Mouse (Mus musculus): Measurements from ENCODE around the gene Fkbp14. TPM values are rescaled to one million over a fixed set of nuclear protein-coding genes. Genes with fewer than 3 reads are reported as not detected.

Fkbp14 gene
- polyA plus RNA-seq, 1 experiment from 2014 or later: 4.3 TPM

GRCm38 (mm10) chr6:54602891-54603290 lies 5.8 kb upstream of the Fkbp14 start:
- H3K27me3 ChIP-seq: no peaks in the 10 kb centered on the region
- H3K27ac ChIP-seq: no peak overlapping the region
- no peak overlapping the region for H3K4me2 ChIP-seq
- no peak for DNase-seq
- no peaks in the 10 kb centered on the region for H3K36me3 ChIP-seq
- no peak overlapping the region for H3K4me3 ChIP-seq (replicated peaks)
- 74% methylated on average over 2 of the region's 2 CpGs for WGBS (ENCODE audit: insufficient replicate concordance)
- no peak overlapping the region for H3K9ac ChIP-seq
- ATAC-seq (ENCODE audit: low read depth): no peak
- peaks cover 7% of the 10 kb centered on the region for H3K4me1 ChIP-seq (replicated peaks)
- H3K9me3 ChIP-seq (replicated peaks): no peaks in the 10 kb centered on the region

- ATAC-seq (ENCODE audit: low read depth): 0 out of 2 replicates have a peak, but pooled peaks have one; percentile 26
- Histone ChIP-seq H3K4me3 (replicated peaks) (no peak overlapping the region), H3K36me3 (no peaks in the 10 kb centered on the region), H3K4me1 (replicated peaks) (peaks cover 12% of the 10 kb centered on the region), H3K4me2 (no peak overlapping the region), H3K27ac (no peak overlapping the region; the same call in 1 of the 2 replicates), H3K9me3 (replicated peaks) (no peaks in the 10 kb centered on the region), H3K27me3 (peaks cover 10% of the 10 kb centered on the region), H3K9ac (no peak overlapping the region)
- no peak for DNase-seq
- 50% methylated on average over 5 of the region's 5 CpGs for WGBS (ENCODE audit: insufficient replicate concordance)
Observed at GRCm38 (mm10) chr6:54600681-54601347, 3.7 kb upstream of the Fkbp14 start.

- no peak overlapping the region for H3K4me2 ChIP-seq
- no peak overlapping the region for H3K9ac ChIP-seq
- no peak for DNase-seq
- H3K4me1 ChIP-seq (replicated peaks): peaks cover 34% of the 10 kb centered on the region
- no peaks in the 10 kb centered on the region for H3K36me3 ChIP-seq
- H3K9me3 ChIP-seq (replicated peaks): no peaks in the 10 kb centered on the region
- WGBS (ENCODE audit: insufficient replicate concordance): 71% methylated on average over 3 of the region's 3 CpGs
- H3K4me3 ChIP-seq (replicated peaks): no peak overlapping the region
- no peak overlapping the region for H3K27ac ChIP-seq
- H3K27me3 ChIP-seq: peaks cover 16% of the 10 kb centered on the region
- no peak for ATAC-seq (ENCODE audit: low read depth)
Observed at GRCm38 (mm10) chr6:54597711-54598110, 603 bp upstream of the Fkbp14 start.

GRCm38 (mm10) chr6:54595330-54595878 lies 1.7 kb downstream of the Fkbp14 start:
- H3K4me1 ChIP-seq (replicated peaks): peaks cover 37% of the 10 kb centered on the region
- H3K4me3 ChIP-seq (replicated peaks): peak overlapping the region; percentile 78
- DNase-seq (no peak), ATAC-seq (ENCODE audit: low read depth) (0 out of 2 replicates have a peak, but pooled peaks have one; percentile 10)
- peak overlapping the region; percentile 96 for H3K4me2 ChIP-seq
- no peaks in the 10 kb centered on the region for H3K36me3 ChIP-seq
- H3K9ac ChIP-seq: peak overlapping the region; percentile 82
- H3K27me3 ChIP-seq: peaks cover 16% of the 10 kb centered on the region
- under 1% methylated on average over 48 of the region's 48 CpGs for WGBS (ENCODE audit: insufficient replicate concordance)
- H3K9me3 ChIP-seq (replicated peaks): no peaks in the 10 kb centered on the region
- H3K27ac ChIP-seq: peak overlapping the region; percentile 32; the same call in 1 of the 2 replicates

DNA sequence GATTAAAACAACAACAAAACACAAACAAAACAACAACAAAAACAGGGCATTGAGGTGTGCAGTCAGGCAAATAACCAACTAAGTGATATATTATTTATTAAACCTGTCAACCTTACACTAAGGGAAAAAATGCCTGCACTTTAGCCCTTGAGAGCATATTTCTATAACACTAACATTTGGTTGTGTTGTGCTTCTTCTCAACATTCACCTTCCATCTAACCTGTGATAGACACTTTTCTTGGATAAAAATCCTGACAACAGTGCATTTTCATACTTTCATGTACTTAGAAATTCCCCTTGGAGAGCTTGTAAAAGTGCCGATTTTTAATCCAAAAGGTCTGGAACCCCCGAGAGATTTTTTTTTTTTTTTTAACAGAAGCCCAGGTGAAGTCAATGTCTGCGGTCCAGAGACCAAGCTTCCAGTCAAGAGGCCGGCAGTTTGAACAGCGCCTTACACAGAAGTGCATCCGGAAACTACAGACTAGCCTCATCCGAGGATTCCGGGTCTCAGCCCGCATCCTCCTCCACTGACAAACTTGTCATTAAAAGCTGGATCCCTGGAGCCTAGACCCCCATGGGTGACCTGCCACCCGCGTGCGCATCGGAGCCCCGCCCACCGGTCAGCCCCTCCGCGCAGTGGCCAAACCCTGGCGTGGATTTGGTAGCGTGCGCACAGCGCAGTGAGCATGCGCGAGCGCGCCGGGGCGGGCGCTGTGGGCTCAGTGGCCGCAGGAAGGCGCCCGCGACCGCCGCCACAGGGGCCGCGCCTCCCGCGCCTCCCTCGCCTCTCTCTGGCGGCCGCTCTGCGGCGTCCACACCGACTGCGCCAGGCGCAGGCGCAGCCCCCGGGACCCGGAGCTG lies 2.4 kb downstream of the Fkbp14 start, which contains the start of gene Plekha8:
TSS of gene Plekha8 (plus strand) at position 643 of the 861 bp plus-strand sequence.
- Histone ChIP-seq H3K36me3 (no peaks in the 10 kb centered on the region), H3K9ac (peak within 1 kb of the TSS; percentile 82), H3K27me3 (peaks cover 16% of the 10 kb centered on the region), H3K9me3 (replicated peaks) (no peaks in the 10 kb centered on the region), H3K4me1 (replicated peaks) (peaks cover 37% of the 10 kb centered on the region), H3K4me2 (peak within 1 kb of the TSS; percentile 96), H3K4me3 (replicated peaks) (peak within 1 kb of the TSS; percentile 78), H3K27ac (peak within 1 kb of the TSS; percentile 32; the same call in 1 of the 2 replicates)
- 1% methylated on average over 49 of the region's 49 CpGs for WGBS (ENCODE audit: insufficient replicate concordance)
- peak; percentile 90 for ATAC-seq (ENCODE audit: low read depth)
- DNase-seq: peak; percentile 86

- peaks cover 16% of the 10 kb centered on the region for H3K27me3 ChIP-seq
- H3K4me3 ChIP-seq (replicated peaks): peak overlapping the region; percentile 78
- 48% methylated on average over 8 of the region's 8 CpGs for WGBS (ENCODE audit: insufficient replicate concordance)
- DNase-seq (no peak), ATAC-seq (ENCODE audit: low read depth) (no peak)
- H3K4me2 ChIP-seq: peak overlapping the region; percentile 96
- no peak overlapping the region for H3K27ac ChIP-seq
- no peak overlapping the region for H3K9ac ChIP-seq
- no peaks in the 10 kb centered on the region for H3K9me3 ChIP-seq (replicated peaks)
- H3K4me1 ChIP-seq (replicated peaks): peaks cover 37% of the 10 kb centered on the region
- H3K36me3 ChIP-seq: no peaks in the 10 kb centered on the region
Observed at GRCm38 (mm10) chr6:54593766-54594468, 3.2 kb downstream of the Fkbp14 start.

DNA sequence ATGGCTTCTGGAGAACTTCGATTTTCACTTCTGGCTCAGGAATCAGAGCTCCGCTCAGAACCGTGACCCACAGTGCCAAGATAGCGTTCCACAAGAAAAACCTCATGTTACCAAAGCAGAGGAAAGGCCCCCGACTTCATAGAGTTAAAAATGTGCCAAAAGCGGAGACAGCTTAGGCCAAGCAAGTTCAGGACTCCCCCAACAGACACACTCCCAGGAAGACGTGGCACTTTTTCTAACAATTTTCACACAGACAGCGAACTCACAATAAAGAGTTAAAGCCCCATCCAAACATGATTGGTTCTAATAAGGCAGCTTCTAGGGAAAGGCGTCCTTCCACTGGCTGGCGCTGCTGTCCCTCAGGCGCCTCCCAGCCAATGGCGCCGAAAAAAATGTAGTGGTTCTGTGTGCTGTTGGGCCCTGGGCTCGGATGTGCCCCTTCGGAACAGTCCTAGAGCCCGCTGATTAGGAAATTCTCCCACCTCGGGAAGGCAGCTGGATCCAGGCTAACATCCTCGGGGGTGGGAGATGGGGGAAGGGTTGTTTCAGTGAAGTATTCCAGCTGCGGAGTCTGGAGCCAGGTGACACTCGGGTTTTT lies 4.1 kb downstream of the Fkbp14 start:
- ATAC-seq (ENCODE audit: low read depth): peak; percentile 77
- H3K36me3 ChIP-seq: no peaks in the 10 kb centered on the region
- H3K9ac ChIP-seq: peak overlapping the region; percentile 74
- no peak overlapping the region for H3K27ac ChIP-seq
- peak; percentile 82 for DNase-seq
- peak overlapping the region; percentile 96 for H3K4me2 ChIP-seq
- H3K4me3 ChIP-seq (replicated peaks): peak overlapping the region; percentile 67
- H3K4me1 ChIP-seq (replicated peaks): peaks cover 37% of the 10 kb centered on the region
- peaks cover 16% of the 10 kb centered on the region for H3K27me3 ChIP-seq
- H3K9me3 ChIP-seq (replicated peaks): no peaks in the 10 kb centered on the region
- WGBS (ENCODE audit: insufficient replicate concordance): under 1% methylated on average over 20 of the region's 20 CpGs

DNA sequence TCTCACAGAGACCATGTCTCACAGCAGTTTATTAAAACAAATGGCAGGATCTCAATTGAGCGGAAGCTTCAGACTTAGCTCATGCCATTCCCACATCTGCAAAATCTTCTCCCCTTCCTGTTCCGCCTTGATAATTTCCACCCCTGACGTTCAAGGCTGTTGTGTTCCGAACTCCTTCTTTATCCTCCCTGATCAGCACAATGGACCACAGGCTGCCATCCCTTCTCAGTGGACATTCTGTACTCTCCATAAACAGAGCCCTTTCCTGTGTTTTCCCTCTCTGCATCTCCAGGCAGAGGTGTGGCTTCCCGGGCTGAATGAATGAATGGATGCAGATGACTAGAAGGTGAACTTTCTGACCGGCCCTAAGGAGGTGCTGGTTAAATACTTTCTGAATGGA lies 5.3 kb downstream of the Fkbp14 start:
- peaks cover 37% of the 10 kb centered on the region for H3K4me1 ChIP-seq (replicated peaks)
- H3K4me2 ChIP-seq: peak overlapping the region; percentile 36
- no peaks in the 10 kb centered on the region for H3K9me3 ChIP-seq (replicated peaks)
- DNase-seq (no peak), ATAC-seq (ENCODE audit: low read depth) (no peak)
- peak overlapping the region; percentile 2; the same call in 1 of the 2 replicates for H3K4me3 ChIP-seq (replicated peaks)
- no peak overlapping the region for H3K27ac ChIP-seq
- H3K36me3 ChIP-seq: no peaks in the 10 kb centered on the region
- WGBS (ENCODE audit: insufficient replicate concordance): 62% methylated on average over 6 of the region's 6 CpGs
- H3K27me3 ChIP-seq: peaks cover 15% of the 10 kb centered on the region
- H3K9ac ChIP-seq: no peak overlapping the region

DNA sequence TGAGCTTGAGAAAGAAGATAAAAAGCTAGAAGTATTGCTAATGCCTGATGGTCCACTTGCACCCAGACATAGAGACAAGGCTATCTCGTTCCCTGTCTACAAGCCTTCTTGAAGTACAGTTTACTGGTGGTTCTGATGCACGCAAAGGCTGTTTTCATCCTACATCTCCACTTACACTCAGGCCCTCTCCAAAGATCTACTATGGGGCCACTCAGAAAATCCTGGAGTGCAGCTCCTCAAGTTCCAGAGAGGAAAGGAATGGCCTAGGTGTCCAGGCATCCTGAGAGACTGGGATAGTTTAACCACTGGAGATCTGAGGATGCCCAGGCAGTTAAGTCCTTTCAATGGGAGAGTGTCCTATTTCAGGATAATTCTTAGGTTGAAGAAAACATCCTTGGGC lies 6.4 kb downstream of the Fkbp14 start:
- 69% methylated on average over 2 of the region's 2 CpGs for WGBS (ENCODE audit: insufficient replicate concordance)
- Histone ChIP-seq H3K4me2 (no peak overlapping the region), H3K9me3 (replicated peaks) (no peaks in the 10 kb centered on the region), H3K4me3 (replicated peaks) (no peak overlapping the region), H3K36me3 (no peaks in the 10 kb centered on the region), H3K4me1 (replicated peaks) (peaks cover 31% of the 10 kb centered on the region), H3K27ac (no peak overlapping the region), H3K27me3 (peaks cover 6% of the 10 kb centered on the region), H3K9ac (no peak overlapping the region)
- ATAC-seq (ENCODE audit: low read depth) (no peak), DNase-seq (no peak)

GRCm38 (mm10) chr6:54588212-54588611 lies 8.9 kb downstream of the Fkbp14 start:
- no peaks in the 10 kb centered on the region for H3K9me3 ChIP-seq (replicated peaks)
- DNase-seq (no peak), ATAC-seq (ENCODE audit: low read depth) (no peak)
- H3K9ac ChIP-seq: no peak overlapping the region
- WGBS (ENCODE audit: insufficient replicate concordance): 58% methylated on average over 1 of the region's 1 CpGs
- no peaks in the 10 kb centered on the region for H3K27me3 ChIP-seq
- no peaks in the 10 kb centered on the region for H3K36me3 ChIP-seq
- no peak overlapping the region for H3K4me3 ChIP-seq (replicated peaks)
- peaks cover 11% of the 10 kb centered on the region for H3K4me1 ChIP-seq (replicated peaks)
- no peak overlapping the region for H3K27ac ChIP-seq
- no peak overlapping the region for H3K4me2 ChIP-seq

Data from liver, embryonic 13.5 days (tissue).